Comparison of ENCODE assay signal across 14 mouse cellular contexts in the genomic region with DNA sequence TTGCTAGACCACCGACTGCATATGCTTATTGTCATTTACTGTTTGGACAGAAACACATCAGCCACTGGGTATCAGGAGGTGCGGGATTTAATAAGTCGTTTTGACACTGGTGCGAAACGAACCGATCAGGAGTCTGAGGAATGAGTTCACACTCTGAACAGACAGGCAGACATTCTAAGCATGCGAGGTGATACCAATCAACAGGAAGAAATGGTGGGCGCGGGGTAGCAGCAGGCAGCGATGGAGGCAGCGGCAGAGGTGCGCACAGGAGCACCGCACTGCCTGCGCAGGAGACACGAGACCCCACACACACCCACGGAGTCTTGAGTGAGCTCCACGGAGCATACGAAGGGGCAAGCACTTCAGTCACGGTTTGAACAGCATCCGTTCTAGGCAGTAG.
DNase-seq lines count a peak whose midpoint lies in the region; ATAC-seq and TF ChIP-seq lines count a peak whose summit lies in the region.
"Had no signal": no experiment of that assay in that cellular context is flagged by ENCODE, and none has a peak within 500 bp of the region (broad histone marks: within the 10 kb centered on the region; RNA-seq: fewer than 3 reads in every experiment).

No protein-coding gene starts in this region.

- no peaks in the 10 kb centered on the region for H3K27me3 ChIP-seq in heart, embryonic 13.5 days (replicated peaks)
- no peaks in the 10 kb centered on the region for H3K27me3 ChIP-seq in forebrain, embryonic 12.5 days
- no peaks in the 10 kb centered on the region for H3K27me3 ChIP-seq in midbrain, embryonic 14.5 days (ENCODE audit: control insufficient read depth, insufficient read depth, low read length)
- H3K27me3 ChIP-seq: embryonic facial prominence, embryonic 12.5 days; liver, embryonic 15.5 days; midbrain, embryonic 12.5 days; stomach, embryonic 15.5 days had no signal

- no peak for TF ChIP-seq POLR2A in lung, adult 2 months (IDR thresholded peaks at IDR 0.05; ENCODE audit: borderline replicate concordance, extremely low read depth, low read depth, low read length)

- no peaks in the 10 kb centered on the region for H3K9me3 ChIP-seq in heart, embryonic 13.5 days
- H3K9me3 ChIP-seq in forebrain, embryonic 12.5 days: no peaks in the 10 kb centered on the region
- H3K9me3 ChIP-seq in midbrain, embryonic 14.5 days (ENCODE audit: control insufficient read depth, low read length): no peaks in the 10 kb centered on the region
- H3K9me3 ChIP-seq: embryonic facial prominence, embryonic 12.5 days; liver, embryonic 15.5 days; midbrain, embryonic 12.5 days; stomach, embryonic 15.5 days had no signal

- H3K4me3 ChIP-seq in heart, embryonic 13.5 days: no peak overlapping the region
- no peak overlapping the region for H3K4me3 ChIP-seq in forebrain, embryonic 12.5 days (replicated peaks)
- no peak overlapping the region for H3K4me3 ChIP-seq in midbrain, embryonic 14.5 days (replicated peaks; ENCODE audit: low read depth, low read length)
- no peak overlapping the region for H3K4me3 ChIP-seq in lung, adult 2 months (replicated peaks; ENCODE audit: extremely low read depth, low read depth, low read length)
- H3K4me3 ChIP-seq: embryonic facial prominence, embryonic 12.5 days; liver, embryonic 15.5 days; midbrain, embryonic 12.5 days; stomach, embryonic 15.5 days had no signal

- 72% methylated on average over 20 of the region's 20 CpGs for WGBS in heart, embryonic 13.5 days
- WGBS in forebrain, embryonic 12.5 days: 65% methylated on average over 20 of the region's 20 CpGs
- 83% methylated on average over 20 of the region's 20 CpGs for WGBS in midbrain, embryonic 14.5 days
- WGBS in lung, adult 2 months: 69% methylated on average over 20 of the region's 20 CpGs

- no peak overlapping the region for H3K9ac ChIP-seq in heart, embryonic 13.5 days
- H3K9ac ChIP-seq in forebrain, embryonic 12.5 days: no peak overlapping the region
- no peak overlapping the region for H3K9ac ChIP-seq in midbrain, embryonic 14.5 days (replicated peaks; ENCODE audit: low read length)
- H3K9ac ChIP-seq: embryonic facial prominence, embryonic 12.5 days; liver, embryonic 15.5 days; midbrain, embryonic 12.5 days; stomach, embryonic 15.5 days had no signal

- H3K4me1 ChIP-seq in heart, embryonic 13.5 days: peaks cover 8% of the 10 kb centered on the region
- peaks cover 3% of the 10 kb centered on the region; the same call in 1 of the 2 replicates for H3K4me1 ChIP-seq in forebrain, embryonic 12.5 days
- H3K4me1 ChIP-seq in midbrain, embryonic 14.5 days (ENCODE audit: control insufficient read depth, insufficient read depth, low read length): no peaks in the 10 kb centered on the region
- H3K4me1 ChIP-seq in lung, adult 2 months (ENCODE audit: control insufficient read depth, insufficient read depth, low read length): no peaks in the 10 kb centered on the region
- H3K4me1 ChIP-seq: liver, embryonic 15.5 days; midbrain, embryonic 12.5 days; stomach, embryonic 15.5 days had no signal

- H3K36me3 ChIP-seq in heart, embryonic 13.5 days: no peaks in the 10 kb centered on the region
- no peaks in the 10 kb centered on the region for H3K36me3 ChIP-seq in forebrain, embryonic 12.5 days (replicated peaks)
- H3K36me3 ChIP-seq in midbrain, embryonic 14.5 days (ENCODE audit: control insufficient read depth, insufficient read depth, low read length): no peaks in the 10 kb centered on the region
- H3K36me3 ChIP-seq: embryonic facial prominence, embryonic 12.5 days; liver, embryonic 15.5 days; midbrain, embryonic 12.5 days; stomach, embryonic 15.5 days had no signal

- no peak for ATAC-seq in heart, embryonic 13.5 days (ENCODE audit: extremely low read depth, insufficient number of reproducible peaks, low FRiP score, low TSS enrichment)
- ATAC-seq in forebrain, embryonic 12.5 days (ENCODE audit: low FRiP score): peak; percentile 82; the same call in 1 of the 2 replicates
- ATAC-seq in midbrain, embryonic 14.5 days (ENCODE audit: low FRiP score, low TSS enrichment): no peak
- ATAC-seq in megakaryocyte-erythroid progenitor cell, adult 5-6 weeks (replicated peaks; ENCODE audit: low FRiP score, low TSS enrichment, poor library complexity, severe bottlenecking): no peak
- ATAC-seq: CD4-positive, CD25-positive, alpha-beta regulatory T cell, adult 4 months; intestine, postnatal 0 days had no signal

- H3K27ac ChIP-seq in heart, embryonic 13.5 days (replicated peaks): no peak overlapping the region
- H3K27ac ChIP-seq in forebrain, embryonic 12.5 days: peak overlapping the region; percentile 76
- H3K27ac ChIP-seq in midbrain, embryonic 14.5 days (replicated peaks; ENCODE audit: low read depth, low read length): 0 out of 2 replicates have a peak overlapping the region, but pooled peaks have one; percentile 6
- H3K27ac ChIP-seq: embryonic facial prominence, embryonic 12.5 days; liver, embryonic 15.5 days; midbrain, embryonic 12.5 days; stomach, embryonic 15.5 days had no signal

- peak overlapping the region; percentile 42; the same call in 1 of the 2 replicates for H3K4me2 ChIP-seq in heart, embryonic 13.5 days
- peak overlapping the region; percentile 30 for H3K4me2 ChIP-seq in forebrain, embryonic 12.5 days
- H3K4me2 ChIP-seq in midbrain, embryonic 14.5 days (ENCODE audit: low read length): no peak overlapping the region; the same call in 1 of the 2 replicates
- H3K4me2 ChIP-seq: embryonic facial prominence, embryonic 12.5 days; liver, embryonic 15.5 days; midbrain, embryonic 12.5 days; stomach, embryonic 15.5 days had no signal

- TF ChIP-seq CTCF in lung, adult 2 months (IDR thresholded peaks at IDR 0.05; ENCODE audit: insufficient read depth, low read length): no peak

- DNase-seq in heart, adult 8-10 months (ENCODE audit: low spot score): no peak
- DNase-seq in ES-CJ7 (ENCODE audit: low read depth, low spot score): peak; percentile 7
- DNase-seq in midbrain, embryonic 14.5 days: peak; percentile 16
- DNase-seq in lung, adult 2 months: no peak
- no peak for DNase-seq in spleen, postnatal 4 days (ENCODE audit: low spot score in 2 of 2)

Comparison
In these comparisons a context has a peak if more than half of its experiments do, and no peak if none do; other contexts are left out.
1. DNase-seq: peak in ES-CJ7 (single experiment) and midbrain, embryonic 14.5 days (single experiment); none in heart, adult 8-10 months (single experiment), lung, adult 2 months (single experiment) and spleen, postnatal 4 days (0 of 2).